Mouse (Mus musculus) liver, embryonic 18 days (tissue): ENCODE measurements around the gene Gpc5. TPM values are rescaled to one million over a fixed set of nuclear protein-coding genes. Genes with fewer than 3 reads are reported as not detected.

Experiments
- polyA plus RNA-seq: library from polyadenylated mRNA; depleted of rRNA; stranded (reverse); fragments of >200 nt; gene quantifications from 2 replicates; pipeline ENCODE4 v1.2.3, GENCODE M21; 2012; rRNA removed

The Gpc5 gene
- polyA plus RNA-seq, result 0.01 and 0.02 TPM in 2 replicates

DNA sequence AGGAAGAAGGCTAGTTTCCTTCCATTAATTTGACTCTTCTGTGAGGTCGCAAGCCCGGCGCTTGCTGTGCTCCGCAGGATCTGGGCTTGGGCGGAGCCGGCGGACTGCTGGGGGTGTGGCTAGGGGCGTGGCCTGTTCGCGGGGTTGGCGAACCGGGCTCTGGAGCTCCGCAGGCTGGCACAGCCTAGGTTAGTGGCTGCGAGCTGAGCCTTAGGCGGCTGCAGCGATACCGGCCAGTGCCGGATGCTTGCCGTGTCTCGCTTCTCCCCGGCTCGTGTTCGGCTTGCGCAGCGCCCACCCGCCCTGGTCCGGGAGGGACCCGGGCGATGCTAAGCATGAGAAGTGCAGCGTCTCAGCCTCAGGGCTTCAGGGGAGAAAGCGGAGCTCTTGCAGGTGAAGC, at the start of gene Gpc5:
Gene Gpc5, plus strand, starts transcription at position 135 of the 400 bp plus-strand sequence.

